Mouse (Mus musculus) midbrain, postnatal 0 days (tissue): ENCODE data around the gene Stag3. TPM values are rescaled to one million over a fixed set of nuclear protein-coding genes. Genes with fewer than 3 reads are reported as not detected.
A peak's percentile ranks its signal among the peaks of the same experiment; 100 is the strongest.

ENCODE experiments used
- ATAC-seq: fragments of 200-750 bp; cut with Nextera tagmentation; 2 replicates; pipeline ENCODE4 v1.8.0; 2017; ENCODE audit warnings: moderate number of reproducible peaks, mild to moderate bottlenecking, moderate TSS enrichment, moderate library complexity; ENCODE audit not compliant: low FRiP score
- DNase-seq: peaks from one replicate; pipeline ENCODE4 v3.0.0-alpha.2; 2015; ENCODE audit warnings: low spot score
- H3K27ac ChIP-seq: fragments of 300-500 bp; sonication (generic); 2 replicates; pipeline ENCODE4 v1.5.1; 2014; ENCODE audit warnings: low read depth, mild to moderate bottlenecking, low read length, mixed read lengths
- H3K27me3 ChIP-seq: fragments of 300-500 bp; sonication (generic); 2 replicates; pipeline ENCODE4 v1.6.1; 2014; ENCODE audit warnings: low read length, control low read depth, mixed read lengths; ENCODE audit not compliant: insufficient read depth
- H3K36me3 ChIP-seq: fragments of 300-500 bp; sonication (generic); 2 replicates; pipeline ENCODE4 v1.6.1; 2014; ENCODE audit warnings: low read length, control low read depth, mixed read lengths; ENCODE audit not compliant: insufficient read depth
- H3K4me1 ChIP-seq: fragments of 300-500 bp; sonication (generic); 2 replicates; pipeline ENCODE4 v1.6.1; 2014; ENCODE audit warnings: mild to moderate bottlenecking, control low read depth, antibody characterized with exemption, low read length, mixed read lengths; ENCODE audit not compliant: insufficient read depth
- H3K4me2 ChIP-seq: fragments of 300-500 bp; sonication (generic); 2 replicates; pipeline ENCODE4 v1.6.1; 2014; ENCODE audit warnings: low read depth, mild to moderate bottlenecking, low read length, mixed read lengths; ENCODE audit not compliant: poor library complexity, severe bottlenecking
- H3K4me3 ChIP-seq: fragments of 300-500 bp; sonication (generic); 2 replicates; pipeline ENCODE4 v1.5.1; 2014; ENCODE audit warnings: low read depth, mild to moderate bottlenecking, low read length, moderate library complexity
- H3K9ac ChIP-seq: fragments of 300-500 bp; sonication (generic); replicated peaks from 2 replicates; pipeline ENCODE4 v1.6.1; 2014; ENCODE audit warnings: mild to moderate bottlenecking, low read length, moderate library complexity, mixed read lengths; ENCODE audit not compliant: poor library complexity, severe bottlenecking
- H3K9me3 ChIP-seq: fragments of 300-500 bp; sonication (generic); 2 replicates; pipeline ENCODE4 v1.6.1; 2016; ENCODE audit warnings: low read length, control low read depth
- CTCF ChIP-seq: IDR thresholded peaks from 2 replicates; pipeline ENCODE4 v1.5.1; 2016; ENCODE audit warnings: antibody characterized with exemption, mild to moderate bottlenecking
- WGBS: fragments of 180-500 bp; shearing (Covaris S2); extraction: QIAGEN DNeasy Blood & Tissue Kit; methylation state at CpG from one replicate; pipeline ENCODE4 v1.1.7; 2014; 5-methylcytosine and 5-hydroxymethylcytosine counted together
- polyA plus RNA-seq: library from polyadenylated mRNA; unstranded; fragments of >200 nt; fragmentation: Nextera tagmentation; extraction: Ambion mirVana; gene quantifications from 2 replicates; pipeline ENCODE4 v1.2.1, GENCODE M21; 2015
- total RNA-seq: library from RNA; depleted of rRNA; stranded (reverse); fragments of >200 nt; gene quantifications from 2 replicates; pipeline ENCODE4 v1.2.3, GENCODE M21; 2014; rRNA removed

Stag3 gene
- total RNA-seq (22.5 and 33.2 TPM in 2 replicates), polyA plus RNA-seq (8.8 and 9.6 TPM in 2 replicates)

DNA sequence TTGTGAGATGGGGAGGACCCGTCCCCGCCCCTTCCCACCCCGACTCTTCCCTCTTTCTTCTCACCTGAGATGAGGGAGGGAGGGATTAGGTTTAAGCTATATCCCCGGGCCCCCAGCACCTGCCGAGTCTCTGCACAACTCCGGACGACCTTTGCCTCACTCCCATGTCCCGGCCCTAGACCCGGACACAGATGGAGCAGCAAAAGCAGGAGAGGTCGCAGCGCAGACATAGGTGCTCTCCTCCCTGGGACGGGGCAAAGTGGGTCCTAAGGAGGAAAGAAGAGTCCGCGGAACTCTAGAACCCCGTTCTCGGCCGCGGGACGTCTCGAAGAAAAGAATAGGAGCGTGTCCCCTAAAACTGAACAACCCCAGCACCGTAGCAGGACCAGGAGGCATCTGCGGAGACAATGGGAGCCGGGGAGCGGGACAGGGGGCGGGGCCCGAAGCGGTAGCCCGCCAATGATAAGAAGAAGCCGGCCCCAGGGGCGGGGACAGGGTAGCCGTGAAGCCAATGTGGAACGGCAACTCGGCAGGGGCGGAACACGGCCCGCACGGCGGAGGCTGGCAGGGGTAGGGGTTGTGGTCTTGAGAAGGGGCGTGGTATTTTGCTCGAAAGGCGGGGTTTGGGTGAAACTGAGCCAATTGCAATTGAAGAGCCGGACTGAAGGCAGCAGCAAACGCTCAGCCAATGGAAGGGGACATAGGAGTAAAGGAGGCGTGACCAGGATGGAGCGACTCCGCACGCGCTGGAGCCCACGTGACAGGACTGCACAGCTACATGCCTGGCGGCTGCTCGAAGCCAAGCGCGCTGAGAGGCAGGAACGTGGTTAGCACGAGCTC lies at the start of gene Stag3, which contains the start of the genes Gm43720 and Gpc2:
TSS of gene Stag3 (plus strand) at position 656 of the 840 bp plus-strand sequence.
TSS of gene Gm43720 (minus strand) at position 374 of the 840 bp plus-strand sequence.
TSS of gene Gpc2 (minus strand) at position 421 of the 840 bp plus-strand sequence.
- no peak for TF ChIP-seq CTCF
- peak within 1 kb of the TSS; percentile 66 for H3K4me2 ChIP-seq
- H3K4me1 ChIP-seq: no peaks in the 10 kb centered on the region; the same call in 1 of the 2 replicates
- H3K9me3 ChIP-seq: no peaks in the 10 kb centered on the region
- H3K4me3 ChIP-seq: peak within 1 kb of the TSS; percentile 58
- H3K27ac ChIP-seq: 0 out of 2 replicates have a peak within 1 kb of the TSS, but pooled peaks have one; percentile 19
- ATAC-seq (peak; percentile 98), DNase-seq (peak; percentile 99)
- WGBS: under 1% methylated on average over 55 of the region's 56 CpGs
- no peaks in the 10 kb centered on the region for H3K27me3 ChIP-seq
- peak within 1 kb of the TSS; percentile 64 for H3K9ac ChIP-seq
- no peaks in the 10 kb centered on the region; the same call in 1 of the 2 replicates for H3K36me3 ChIP-seq

DNA sequence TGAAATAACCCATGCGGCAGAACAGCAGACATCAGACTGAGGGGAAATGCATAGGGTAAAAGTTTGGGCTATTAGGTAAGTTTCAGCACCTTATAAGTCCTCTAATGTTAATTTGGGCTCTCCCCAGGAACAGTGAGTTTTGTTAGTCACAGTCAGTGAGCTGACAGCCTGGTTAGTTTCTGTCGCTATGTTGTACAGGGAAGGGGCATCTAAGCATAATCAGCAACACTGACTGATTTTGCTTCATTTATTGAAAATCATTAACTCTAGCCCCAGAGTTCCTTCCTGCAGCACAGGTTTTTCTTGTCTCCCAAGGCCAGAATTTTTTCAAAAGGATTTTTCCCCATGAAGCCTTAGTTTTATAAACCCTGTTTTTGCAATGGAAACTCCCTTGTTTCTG lies 46.3 kb upstream of the Stag3 start:
- DNase-seq: no peak
- H3K4me1 ChIP-seq: no peaks in the 10 kb centered on the region
- 86% methylated on average over 2 of the region's 2 CpGs for WGBS
- H3K36me3 ChIP-seq: no peaks in the 10 kb centered on the region
- H3K27me3 ChIP-seq: no peaks in the 10 kb centered on the region
- H3K4me2 ChIP-seq: no peak overlapping the region
- no peak overlapping the region for H3K9ac ChIP-seq
- no peak for TF ChIP-seq CTCF
- no peak overlapping the region for H3K4me3 ChIP-seq
- no peak overlapping the region for H3K27ac ChIP-seq
- ATAC-seq: no peak
- no peaks in the 10 kb centered on the region for H3K9me3 ChIP-seq

DNA sequence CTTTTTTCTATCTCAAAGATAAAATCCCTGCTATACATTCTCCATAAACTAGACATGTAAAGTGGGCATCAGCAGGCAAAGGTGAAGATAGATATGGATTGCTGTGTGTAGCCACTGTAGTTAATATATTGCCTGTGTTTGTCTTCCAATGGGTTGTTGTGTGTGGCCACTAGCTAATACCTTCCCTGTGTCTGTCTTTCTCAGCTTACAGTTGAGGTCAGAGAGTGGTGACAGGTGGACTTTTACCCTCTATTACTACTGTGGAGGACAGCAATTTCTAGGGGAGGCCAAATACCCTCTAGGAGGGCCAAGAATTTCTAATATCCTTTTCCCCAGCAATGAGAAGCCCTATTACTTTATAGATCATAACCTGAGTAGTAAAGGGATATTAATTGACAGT lies 45.8 kb upstream of the Stag3 start:
- Histone ChIP-seq H3K27ac (no peak overlapping the region), H3K4me3 (no peak overlapping the region), H3K9me3 (no peaks in the 10 kb centered on the region), H3K9ac (no peak overlapping the region), H3K36me3 (no peaks in the 10 kb centered on the region), H3K4me2 (no peak overlapping the region), H3K27me3 (no peaks in the 10 kb centered on the region), H3K4me1 (no peaks in the 10 kb centered on the region)
- ATAC-seq (no peak), DNase-seq (no peak)
- TF ChIP-seq CTCF: no peak

DNA sequence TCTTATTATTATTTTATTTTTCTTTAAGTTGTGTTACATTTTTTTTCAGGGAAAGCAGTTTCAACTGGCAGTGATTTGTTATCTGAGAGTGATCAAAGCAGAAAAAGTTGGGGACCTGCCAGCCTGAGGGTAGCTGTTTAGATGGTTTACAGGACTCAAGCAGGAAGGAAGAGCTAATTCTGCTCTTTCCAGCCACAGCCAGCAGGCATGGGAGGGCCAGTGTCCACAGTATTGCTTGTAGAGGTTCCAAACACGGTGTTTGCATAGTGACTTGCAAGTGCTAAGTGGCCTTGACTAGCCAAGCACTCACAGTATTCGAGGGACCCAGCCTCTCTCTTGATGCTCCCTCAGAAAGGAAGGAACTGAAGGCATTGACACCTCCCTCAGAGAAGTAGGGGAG lies 38.5 kb upstream of the Stag3 start:
- ATAC-seq (no peak), DNase-seq (no peak)
- H3K4me1 ChIP-seq: no peaks in the 10 kb centered on the region
- WGBS: 41% methylated on average over 2 of the region's 2 CpGs
- H3K9ac ChIP-seq: no peak overlapping the region
- no peak overlapping the region for H3K4me3 ChIP-seq
- no peaks in the 10 kb centered on the region for H3K36me3 ChIP-seq
- H3K9me3 ChIP-seq: no peaks in the 10 kb centered on the region
- H3K27me3 ChIP-seq: no peaks in the 10 kb centered on the region
- H3K4me2 ChIP-seq: no peak overlapping the region
- no peak for TF ChIP-seq CTCF
- H3K27ac ChIP-seq: no peak overlapping the region

DNA sequence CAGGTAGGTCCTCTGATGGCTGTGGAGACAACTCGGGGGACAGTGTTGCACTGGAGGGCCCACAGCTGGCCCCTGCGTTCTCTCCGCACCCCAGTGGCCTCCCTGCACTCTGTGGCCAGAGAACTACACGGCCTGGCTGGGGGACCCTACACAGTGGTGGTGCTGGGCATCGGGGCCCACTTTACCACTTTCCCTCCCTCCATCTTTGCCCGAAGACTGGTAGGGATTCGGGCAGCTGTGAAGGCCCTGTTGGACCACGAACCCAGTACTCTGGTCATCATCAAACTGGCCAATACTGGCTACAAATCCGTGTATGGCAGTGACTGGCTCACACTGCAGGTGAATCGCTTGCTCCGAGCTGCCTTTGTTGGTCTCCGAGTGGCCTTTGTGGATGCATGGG lies 28.9 kb upstream of the Stag3 start:
- no peaks in the 10 kb centered on the region for H3K36me3 ChIP-seq
- H3K4me1 ChIP-seq: no peaks in the 10 kb centered on the region
- H3K9ac ChIP-seq: no peak overlapping the region
- no peaks in the 10 kb centered on the region for H3K9me3 ChIP-seq
- H3K27ac ChIP-seq: no peak overlapping the region
- H3K4me2 ChIP-seq: no peak overlapping the region
- H3K27me3 ChIP-seq: no peaks in the 10 kb centered on the region
- TF ChIP-seq CTCF: no peak
- ATAC-seq (no peak), DNase-seq (no peak)
- WGBS: 84% methylated on average over 12 of the region's 12 CpGs
- no peak overlapping the region for H3K4me3 ChIP-seq

DNA sequence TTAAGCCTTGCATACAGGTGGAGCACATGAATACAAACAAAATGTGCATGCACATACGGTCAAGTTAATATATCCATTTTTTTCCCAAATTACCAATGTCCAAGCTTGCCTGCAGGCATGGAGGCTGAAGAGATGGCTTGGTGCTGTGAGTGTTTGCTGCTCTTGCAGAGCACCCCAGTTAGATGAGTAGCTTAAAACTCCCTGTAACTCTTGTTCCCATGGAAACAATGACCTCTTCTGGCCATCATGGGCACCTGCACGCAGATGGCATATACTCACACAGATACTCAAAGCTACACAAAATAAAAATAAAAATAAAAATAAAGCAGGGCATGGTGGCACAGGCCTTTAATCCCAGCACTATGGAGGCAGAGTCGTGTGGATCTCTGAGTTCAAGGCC lies 27.0 kb upstream of the Stag3 start:
- Histone ChIP-seq H3K9me3 (no peaks in the 10 kb centered on the region), H3K9ac (no peak overlapping the region), H3K36me3 (0 out of 2 replicates have a peak, but pooled peaks cover 3% of the 10 kb centered on the region), H3K4me2 (no peak overlapping the region), H3K4me3 (no peak overlapping the region), H3K27me3 (no peaks in the 10 kb centered on the region), H3K27ac (no peak overlapping the region), H3K4me1 (0 out of 2 replicates have a peak, but pooled peaks cover 2% of the 10 kb centered on the region)
- DNase-seq (no peak), ATAC-seq (no peak)
- 0 out of 2 replicates have a peak, but pooled peaks have one; percentile 9 for TF ChIP-seq CTCF
- 92% methylated on average over 3 of the region's 3 CpGs for WGBS
